Mouse (Mus musculus) cortical plate, adult 2 months (tissue): Measurements from ENCODE around the gene Top1.

Experiments used
- CTCF ChIP-seq: fragments of 200-500 bp; IDR thresholded peaks from 2 replicates; pipeline ENCODE4 v1.5.1; 2011; ENCODE audit warnings: mild to moderate bottlenecking, control low read depth, low read length; ENCODE audit not compliant: insufficient read depth; ENCODE audit errors: extremely low read depth
- POLR2A ChIP-seq: fragments of 200-500 bp; IDR thresholded peaks from 2 replicates; pipeline ENCODE4 v1.6.1; 2011; ENCODE audit warnings: mild to moderate bottlenecking, low read length, control low read depth; ENCODE audit not compliant: insufficient read depth; ENCODE audit errors: extremely low read depth

GRCm38 (mm10) chr2:160630872-160631597 lies 14.7 kb upstream of the Top1 start:
- no peak for TF ChIP-seq CTCF
- no peak for TF ChIP-seq POLR2A
